Mouse (Mus musculus): Measurements from ENCODE around the gene Hrh2. TPM values are rescaled to one million over a fixed set of nuclear protein-coding genes. Genes with fewer than 3 reads are reported as not detected.

Gene Hrh2
- polyA plus RNA-seq, 1 experiment from 2014 or later: 0.29 TPM

DNA sequence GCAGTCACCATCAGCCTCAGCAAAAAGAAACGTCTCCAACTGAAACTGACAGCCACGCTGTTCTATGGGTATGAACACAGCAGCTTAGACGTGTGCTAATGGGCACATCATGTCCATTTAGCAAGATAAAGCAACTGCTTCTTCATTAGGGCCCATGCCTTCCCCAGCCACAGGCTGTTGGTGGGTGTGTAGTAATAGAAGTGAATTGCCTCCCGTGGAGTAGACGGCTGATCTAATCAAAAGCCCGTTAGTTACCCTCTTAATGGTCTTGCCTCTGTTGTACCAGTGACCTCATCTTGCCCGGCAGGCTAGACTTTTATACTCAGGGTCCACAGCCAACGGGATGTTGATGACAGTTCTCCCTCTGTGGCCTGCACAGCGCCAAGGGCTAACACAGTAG is 7.1 kb downstream of the Hrh2 start:
- Histone ChIP-seq H3K4me1 (ENCODE audit: control insufficient read depth, insufficient read depth, low read length) (0 out of 2 replicates have a peak, but pooled peaks cover 6% of the 10 kb centered on the region), H3K9ac (replicated peaks; ENCODE audit: low read depth, low read length) (no peak overlapping the region), H3K4me2 (replicated peaks; ENCODE audit: low read depth, low read length) (no peak overlapping the region), H3K9me3 (ENCODE audit: control insufficient read depth, low read depth, low read length) (no peaks in the 10 kb centered on the region), H3K36me3 (ENCODE audit: control insufficient read depth, insufficient read depth, low read length) (no peaks in the 10 kb centered on the region), H3K27ac (ENCODE audit: low read length) (no peak overlapping the region), H3K4me3 (ENCODE audit: low read depth, low read length) (no peak overlapping the region), H3K27me3 (ENCODE audit: control insufficient read depth, insufficient read depth, low read length) (no peaks in the 10 kb centered on the region)
- ATAC-seq (ENCODE audit: insufficient number of reproducible peaks, insufficient read depth, low FRiP score, low read depth): no peak
- WGBS: 72% methylated on average over 9 of the region's 9 CpGs

DNA sequence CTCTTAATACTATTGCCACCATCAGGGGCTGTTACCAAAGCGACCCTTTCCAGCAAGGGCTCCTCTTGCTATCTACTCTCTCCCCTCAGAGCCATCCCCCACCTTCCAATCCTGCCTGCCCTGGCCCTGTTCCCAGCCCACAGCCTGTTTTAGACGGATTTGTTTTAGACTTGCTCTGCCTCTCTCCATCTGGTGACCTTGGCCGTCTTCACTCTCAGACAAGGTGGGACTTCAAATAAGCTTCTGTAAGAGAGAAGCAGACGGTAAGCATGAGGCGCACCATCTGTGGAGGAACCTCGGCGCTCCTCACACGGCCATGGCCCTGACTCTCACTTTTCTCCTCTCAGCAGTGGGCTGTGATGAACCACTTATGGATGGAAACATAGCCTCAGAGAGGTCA is 10.5 kb downstream of the Hrh2 start:
- ATAC-seq (ENCODE audit: insufficient number of reproducible peaks, insufficient read depth, low FRiP score, low read depth): no peak
- Histone ChIP-seq H3K27ac (ENCODE audit: low read length) (no peak overlapping the region), H3K9ac (replicated peaks; ENCODE audit: low read depth, low read length) (no peak overlapping the region), H3K4me2 (replicated peaks; ENCODE audit: low read depth, low read length) (no peak overlapping the region), H3K36me3 (ENCODE audit: control insufficient read depth, insufficient read depth, low read length) (no peaks in the 10 kb centered on the region), H3K27me3 (ENCODE audit: control insufficient read depth, insufficient read depth, low read length) (no peaks in the 10 kb centered on the region), H3K9me3 (ENCODE audit: control insufficient read depth, low read depth, low read length) (no peaks in the 10 kb centered on the region), H3K4me3 (ENCODE audit: low read depth, low read length) (no peak overlapping the region), H3K4me1 (ENCODE audit: control insufficient read depth, insufficient read depth, low read length) (0 out of 2 replicates have a peak, but pooled peaks cover 6% of the 10 kb centered on the region)
- 70% methylated on average over 8 of the region's 8 CpGs for WGBS

DNA sequence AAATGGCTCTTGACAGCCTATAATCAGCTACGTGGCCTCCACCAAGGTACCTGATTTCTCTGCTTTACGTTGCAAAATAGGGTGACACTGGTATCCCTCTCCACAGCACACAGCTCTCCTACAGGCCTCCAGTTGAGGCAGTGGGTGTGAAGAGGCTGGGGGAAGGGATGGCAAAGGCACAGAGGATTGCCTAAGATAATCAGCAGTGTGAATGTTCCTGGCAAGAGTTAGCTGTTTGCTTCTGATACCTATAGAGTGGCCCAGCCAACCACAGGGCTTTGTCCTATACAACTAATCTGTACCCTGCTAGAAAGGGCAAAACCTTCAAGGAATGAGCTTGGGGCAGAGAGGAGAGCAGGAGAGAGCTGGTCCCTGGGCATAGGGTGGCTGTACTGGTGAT is 11.5 kb downstream of the Hrh2 start:
- Histone ChIP-seq H3K9me3 (ENCODE audit: control insufficient read depth, low read depth, low read length) (no peaks in the 10 kb centered on the region), H3K4me3 (ENCODE audit: low read depth, low read length) (no peak overlapping the region), H3K4me2 (replicated peaks; ENCODE audit: low read depth, low read length) (no peak overlapping the region), H3K27me3 (ENCODE audit: control insufficient read depth, insufficient read depth, low read length) (no peaks in the 10 kb centered on the region), H3K27ac (ENCODE audit: low read length) (no peak overlapping the region), H3K9ac (replicated peaks; ENCODE audit: low read depth, low read length) (no peak overlapping the region), H3K4me1 (ENCODE audit: control insufficient read depth, insufficient read depth, low read length) (0 out of 2 replicates have a peak, but pooled peaks cover 6% of the 10 kb centered on the region), H3K36me3 (ENCODE audit: control insufficient read depth, insufficient read depth, low read length) (no peaks in the 10 kb centered on the region)
- 71% methylated on average over 2 of the region's 2 CpGs for WGBS
- no peak for ATAC-seq (ENCODE audit: insufficient number of reproducible peaks, insufficient read depth, low FRiP score, low read depth)

DNA sequence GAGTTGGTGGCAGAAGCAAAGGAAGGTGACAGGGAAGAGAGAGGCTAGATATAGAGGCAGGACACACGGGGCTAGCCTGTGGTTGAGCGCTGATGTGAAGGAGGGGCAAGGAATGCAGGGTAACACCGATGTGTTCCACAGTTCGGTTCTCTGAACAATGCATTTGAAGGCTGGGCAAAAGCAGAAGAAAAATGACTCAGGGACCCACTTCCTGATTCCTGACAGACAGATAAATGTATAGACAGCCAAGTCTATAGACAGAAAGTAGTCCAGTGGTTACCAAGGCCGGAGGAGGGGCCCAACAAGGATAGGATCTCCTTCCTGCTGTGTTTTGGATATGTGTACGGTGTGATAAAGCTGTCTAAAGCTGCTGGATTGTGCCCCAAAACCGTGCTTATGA is 13.3 kb downstream of the Hrh2 start:
- Histone ChIP-seq H3K27me3 (ENCODE audit: control insufficient read depth, insufficient read depth, low read length) (no peaks in the 10 kb centered on the region), H3K4me3 (ENCODE audit: low read depth, low read length) (no peak overlapping the region), H3K9ac (replicated peaks; ENCODE audit: low read depth, low read length) (no peak overlapping the region), H3K36me3 (ENCODE audit: control insufficient read depth, insufficient read depth, low read length) (no peaks in the 10 kb centered on the region), H3K9me3 (ENCODE audit: control insufficient read depth, low read depth, low read length) (no peaks in the 10 kb centered on the region), H3K4me1 (ENCODE audit: control insufficient read depth, insufficient read depth, low read length) (0 out of 2 replicates have a peak, but pooled peaks cover 2% of the 10 kb centered on the region), H3K27ac (ENCODE audit: low read length) (no peak overlapping the region), H3K4me2 (replicated peaks; ENCODE audit: low read depth, low read length) (no peak overlapping the region)
- 76% methylated on average over 7 of the region's 7 CpGs for WGBS
- no peak for ATAC-seq (ENCODE audit: insufficient number of reproducible peaks, insufficient read depth, low FRiP score, low read depth)

DNA sequence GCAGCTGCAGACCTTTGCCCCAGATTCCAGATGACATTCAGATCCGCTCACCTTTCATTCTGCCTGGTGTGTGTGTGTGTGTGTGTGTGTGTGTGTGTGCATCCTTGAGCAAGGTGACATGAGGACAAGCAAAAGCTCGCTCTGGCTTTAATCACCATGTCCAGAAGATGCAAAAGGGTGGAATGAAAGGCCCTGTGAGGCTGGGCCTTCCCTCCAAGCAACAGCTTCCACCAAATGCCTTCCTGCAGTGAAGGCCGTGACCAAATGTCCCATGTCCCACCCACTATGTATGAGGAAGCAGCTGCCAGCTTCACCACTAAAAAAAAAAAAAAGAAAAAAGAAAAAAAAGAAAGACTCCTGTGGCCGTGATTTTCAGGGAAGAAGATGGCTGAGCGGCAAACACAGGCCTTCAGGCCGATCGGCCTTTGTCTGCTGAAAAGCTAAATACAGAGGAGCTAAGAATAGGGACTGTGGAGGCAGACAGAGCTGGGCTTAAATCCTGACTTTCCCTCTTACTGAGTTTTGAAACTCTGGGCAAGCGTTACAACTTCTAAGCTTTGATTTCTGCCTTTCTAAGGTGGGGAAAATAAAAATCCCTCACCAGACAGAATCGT is 14.3 kb downstream of the Hrh2 start:
- H3K27me3 ChIP-seq (ENCODE audit: control insufficient read depth, insufficient read depth, low read length): no peaks in the 10 kb centered on the region
- no peak overlapping the region for H3K4me2 ChIP-seq (replicated peaks; ENCODE audit: low read depth, low read length)
- H3K27ac ChIP-seq (ENCODE audit: low read length): no peak overlapping the region
- H3K36me3 ChIP-seq (ENCODE audit: control insufficient read depth, insufficient read depth, low read length): no peaks in the 10 kb centered on the region
- 76% methylated on average over 9 of the region's 9 CpGs for WGBS
- H3K4me1 ChIP-seq (ENCODE audit: control insufficient read depth, insufficient read depth, low read length): 0 out of 2 replicates have a peak, but pooled peaks cover 2% of the 10 kb centered on the region
- no peak for ATAC-seq (ENCODE audit: insufficient number of reproducible peaks, insufficient read depth, low FRiP score, low read depth)
- no peak overlapping the region for H3K9ac ChIP-seq (replicated peaks; ENCODE audit: low read depth, low read length)
- H3K4me3 ChIP-seq (ENCODE audit: low read depth, low read length): no peak overlapping the region
- no peaks in the 10 kb centered on the region for H3K9me3 ChIP-seq (ENCODE audit: control insufficient read depth, low read depth, low read length)

DNA sequence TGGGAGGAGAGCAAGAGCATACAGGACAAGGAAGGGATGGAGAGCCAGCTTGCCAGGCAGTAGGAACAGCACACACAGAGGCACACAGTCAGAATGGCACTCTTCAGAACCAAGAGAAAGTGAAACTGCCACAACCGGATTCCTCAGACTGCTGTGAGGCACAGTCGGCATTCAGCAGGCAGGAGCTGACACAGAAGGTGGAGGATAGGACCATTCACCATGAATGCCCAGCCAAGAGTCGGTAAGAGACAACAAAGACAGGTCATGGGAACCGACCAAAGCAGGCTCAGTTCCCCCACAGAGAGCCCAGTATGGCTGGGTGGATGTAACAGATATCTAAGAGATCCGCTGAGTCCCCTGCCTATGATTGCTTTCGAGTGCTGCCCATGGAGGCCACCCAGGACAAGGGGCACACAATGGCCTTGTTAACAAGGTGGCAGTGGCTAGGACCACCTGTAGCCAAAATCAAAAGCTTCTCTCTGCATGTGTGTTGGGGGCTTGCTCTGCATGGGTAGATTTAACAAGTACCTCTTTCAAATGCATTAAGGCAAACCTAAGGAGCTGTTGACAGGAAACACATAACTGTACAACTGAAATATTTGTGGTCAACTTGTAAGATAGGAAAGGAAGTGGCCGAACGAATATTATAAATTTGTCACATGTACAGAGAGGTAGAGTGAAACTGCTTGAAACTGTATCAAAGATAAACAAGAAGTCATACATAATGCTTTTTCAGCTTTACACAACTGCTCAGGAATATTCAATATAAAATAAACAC is 17.7 kb downstream of the Hrh2 start:
- H3K36me3 ChIP-seq (ENCODE audit: control insufficient read depth, insufficient read depth, low read length): no peaks in the 10 kb centered on the region
- no peaks in the 10 kb centered on the region for H3K27me3 ChIP-seq (ENCODE audit: control insufficient read depth, insufficient read depth, low read length)
- no peak overlapping the region for H3K4me3 ChIP-seq (ENCODE audit: low read depth, low read length)
- no peak overlapping the region for H3K27ac ChIP-seq (ENCODE audit: low read length)
- H3K9ac ChIP-seq (replicated peaks; ENCODE audit: low read depth, low read length): no peak overlapping the region
- WGBS: 64% methylated on average over 8 of the region's 8 CpGs
- no peaks in the 10 kb centered on the region for H3K4me1 ChIP-seq (ENCODE audit: control insufficient read depth, insufficient read depth, low read length)
- no peak for ATAC-seq (ENCODE audit: insufficient number of reproducible peaks, insufficient read depth, low FRiP score, low read depth)
- no peak overlapping the region for H3K4me2 ChIP-seq (replicated peaks; ENCODE audit: low read depth, low read length)
- H3K9me3 ChIP-seq (ENCODE audit: control insufficient read depth, low read depth, low read length): no peaks in the 10 kb centered on the region

DNA sequence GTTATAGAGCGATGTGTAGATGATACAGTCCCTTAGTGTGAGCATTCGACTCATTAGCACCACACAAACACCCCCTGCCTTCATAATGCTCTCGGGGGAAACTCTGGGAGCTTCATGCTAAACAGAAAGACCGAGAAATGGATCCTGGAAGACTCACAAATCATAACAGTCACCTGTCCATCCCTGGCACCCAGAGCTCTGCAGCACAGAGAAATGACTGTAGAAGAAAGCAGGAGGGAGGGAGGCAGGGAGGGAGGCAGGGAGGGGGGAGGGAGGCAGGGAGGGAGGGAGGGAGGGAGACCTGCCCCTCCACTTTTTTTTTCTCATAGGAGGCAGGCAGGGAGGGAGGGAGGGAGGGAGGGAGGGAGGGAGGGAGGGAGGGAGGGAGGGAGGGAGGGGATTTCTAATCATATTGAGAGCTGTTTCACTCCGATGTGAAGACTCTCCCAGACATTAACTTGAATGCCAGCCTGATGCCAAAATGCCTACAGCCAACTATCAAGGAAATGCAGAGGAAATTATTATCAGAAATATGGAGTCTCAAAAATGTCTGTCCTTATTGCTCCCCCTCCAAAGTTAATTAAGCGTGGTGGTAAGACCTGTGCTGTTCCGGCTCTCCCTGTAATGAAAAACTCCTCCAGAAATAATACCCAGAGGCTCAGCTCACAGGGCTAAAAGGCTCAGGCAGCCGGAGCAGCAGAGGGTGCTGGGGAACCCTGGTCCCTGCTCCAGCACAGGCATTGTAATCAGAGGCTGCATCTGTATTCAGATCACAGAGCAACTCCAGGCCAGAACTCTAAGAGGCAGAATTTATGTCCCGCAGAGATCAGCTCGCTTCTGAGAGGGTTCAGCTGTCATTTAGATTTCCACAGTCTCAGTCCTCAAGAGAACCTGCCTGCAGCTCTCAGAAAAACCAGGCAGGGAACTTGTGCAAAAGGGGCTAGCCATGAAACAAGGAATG is 19.9 kb downstream of the Hrh2 start:
- H3K9ac ChIP-seq (replicated peaks; ENCODE audit: low read depth, low read length): no peak overlapping the region
- no peaks in the 10 kb centered on the region for H3K4me1 ChIP-seq (ENCODE audit: control insufficient read depth, insufficient read depth, low read length)
- H3K9me3 ChIP-seq (ENCODE audit: control insufficient read depth, low read depth, low read length): no peaks in the 10 kb centered on the region
- H3K4me2 ChIP-seq (replicated peaks; ENCODE audit: low read depth, low read length): no peak overlapping the region
- no peak for ATAC-seq (ENCODE audit: insufficient number of reproducible peaks, insufficient read depth, low FRiP score, low read depth)
- no peak overlapping the region for H3K27ac ChIP-seq (ENCODE audit: low read length)
- no peak overlapping the region for H3K4me3 ChIP-seq (ENCODE audit: low read depth, low read length)
- H3K36me3 ChIP-seq (ENCODE audit: control insufficient read depth, insufficient read depth, low read length): no peaks in the 10 kb centered on the region
- WGBS: 44% methylated on average over 10 of the region's 10 CpGs
- H3K27me3 ChIP-seq (ENCODE audit: control insufficient read depth, insufficient read depth, low read length): no peaks in the 10 kb centered on the region

DNA sequence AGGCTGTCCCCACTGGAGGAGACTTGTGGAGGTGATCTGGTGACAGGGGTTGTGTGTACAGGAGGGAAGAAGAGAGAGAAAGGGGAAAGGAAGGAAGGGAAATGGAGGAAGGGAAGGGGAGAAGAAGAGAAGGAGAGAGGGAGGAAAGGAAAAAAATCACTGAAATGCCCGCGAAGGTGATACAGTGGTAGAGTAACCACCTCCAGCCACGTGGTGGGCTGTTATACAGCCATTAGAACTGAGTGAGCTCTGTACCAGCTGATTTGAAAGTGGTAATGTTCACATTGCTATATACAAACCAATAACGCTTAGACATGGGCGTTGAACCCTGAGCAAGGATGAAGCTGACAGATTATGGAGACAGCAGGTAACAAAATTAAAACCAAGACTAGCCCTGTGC is 20.6 kb downstream of the Hrh2 start:
- no peaks in the 10 kb centered on the region for H3K27me3 ChIP-seq (ENCODE audit: control insufficient read depth, insufficient read depth, low read length)
- H3K27ac ChIP-seq (ENCODE audit: low read length): no peak overlapping the region
- 56% methylated on average over 5 of the region's 5 CpGs for WGBS
- no peak for ATAC-seq (ENCODE audit: insufficient number of reproducible peaks, insufficient read depth, low FRiP score, low read depth)
- no peak overlapping the region for H3K9ac ChIP-seq (replicated peaks; ENCODE audit: low read depth, low read length)
- H3K9me3 ChIP-seq (ENCODE audit: control insufficient read depth, low read depth, low read length): no peaks in the 10 kb centered on the region
- no peaks in the 10 kb centered on the region for H3K36me3 ChIP-seq (ENCODE audit: control insufficient read depth, insufficient read depth, low read length)
- no peak overlapping the region for H3K4me3 ChIP-seq (ENCODE audit: low read depth, low read length)
- H3K4me2 ChIP-seq (replicated peaks; ENCODE audit: low read depth, low read length): no peak overlapping the region
- H3K4me1 ChIP-seq (ENCODE audit: control insufficient read depth, insufficient read depth, low read length): no peaks in the 10 kb centered on the region

All from stomach, embryonic 14.5 days (tissue).